Mouse (Mus musculus) spleen, adult 2 months (tissue): ENCODE results near the gene Alkbh7. TPM values are rescaled to one million over a fixed set of nuclear protein-coding genes. Genes with fewer than 3 reads are reported as not detected.

Source experiments
- DNase-seq, 2 experiments: peaks; one replicate each; pipeline versions ENCODE4 v3.0.0 to v3.0.0-alpha.2; 2012 to 2021; ENCODE audit warnings: low spot score in 2 of 2, low read depth in 1 of 2
- H3K27ac ChIP-seq: fragments of 200-500 bp; 2 replicates; pipeline ENCODE4 v1.5.1; 2012; ENCODE audit warnings: low read length, inconsistent platforms; ENCODE audit not compliant: insufficient read depth
- H3K27me3 ChIP-seq: fragments of 200-500 bp; 2 replicates; pipeline ENCODE4 v1.6.1; 2012; ENCODE audit warnings: mild to moderate bottlenecking, moderate library complexity, low read length, inconsistent platforms; ENCODE audit not compliant: control insufficient read depth, insufficient read depth
- H3K36me3 ChIP-seq: fragments of 200-500 bp; 2 replicates; pipeline ENCODE4 v1.6.1; 2012; ENCODE audit warnings: mild to moderate bottlenecking, low read length, inconsistent platforms; ENCODE audit not compliant: control insufficient read depth, insufficient read depth
- H3K4me1 ChIP-seq: fragments of 200-500 bp; 2 replicates; pipeline ENCODE4 v1.6.1; 2011; ENCODE audit warnings: inconsistent platforms; ENCODE audit not compliant: control insufficient read depth, insufficient read depth, insufficient read length
- H3K4me3 ChIP-seq: fragments of 200-500 bp; 2 replicates; pipeline ENCODE4 v1.5.1; 2011; ENCODE audit warnings: mild to moderate bottlenecking, inconsistent platforms; ENCODE audit not compliant: insufficient read depth, insufficient read length; ENCODE audit errors: extremely low read depth
- CTCF ChIP-seq: fragments of 200-500 bp; IDR thresholded peaks from 2 replicates; pipeline ENCODE4 v1.5.1; 2011; ENCODE audit warnings: mild to moderate bottlenecking, inconsistent platforms; ENCODE audit not compliant: insufficient read depth, insufficient read length, insufficient replicate concordance; ENCODE audit errors: extremely low read depth
- POLR2A ChIP-seq: fragments of 200-500 bp; IDR thresholded peaks from 2 replicates; pipeline ENCODE4 v1.6.1; 2011; ENCODE audit warnings: low read depth, low read length, inconsistent platforms
- WGBS: fragments of 180-500 bp; shearing (Covaris S2); methylation state at CpG from one replicate; pipeline ENCODE4 v1.1.7; 2018; 5-methylcytosine and 5-hydroxymethylcytosine counted together
- polyA plus RNA-seq: library from polyadenylated mRNA; depleted of rRNA; stranded (reverse); fragments of >200 nt; gene quantifications from 2 replicates; pipeline ENCODE4 v1.2.3, GENCODE M21; 2012

The Alkbh7 gene
- polyA plus RNA-seq, 1 experiment: 22.3 TPM

- Histone ChIP-seq H3K4me3 (no peak overlapping the region), H3K36me3 (peaks cover 26% of the 10 kb centered on the region), H3K4me1 (peaks cover 6% of the 10 kb centered on the region; the same call in 1 of the 2 replicates), H3K27me3 (no peaks in the 10 kb centered on the region), H3K27ac (no peak overlapping the region)
- 89% methylated on average over 8 of the region's 8 CpGs for WGBS
- DNase-seq: no peak
- no peak for TF ChIP-seq POLR2A
- TF ChIP-seq CTCF: no peak
These were observed 2.1 kb upstream of the Alkbh7 start for GRCm38 (mm10) chr17:56995046-56995445.

GRCm38 (mm10) chr17:56996506-56996905 is 633 bp upstream of the Alkbh7 start:
- Histone ChIP-seq H3K36me3 (peaks cover 26% of the 10 kb centered on the region), H3K4me3 (no peak overlapping the region), H3K4me1 (no peaks in the 10 kb centered on the region; the same call in 1 of the 2 replicates), H3K27ac (no peak overlapping the region), H3K27me3 (no peaks in the 10 kb centered on the region)
- WGBS: 56% methylated on average over 2 of the region's 2 CpGs
- TF ChIP-seq POLR2A (no peak), CTCF (no peak)
- DNase-seq: no peak

- H3K4me3 ChIP-seq: no peak overlapping the region
- H3K27ac ChIP-seq: no peak overlapping the region
- H3K27me3 ChIP-seq: no peaks in the 10 kb centered on the region
- no peak for DNase-seq
- TF ChIP-seq POLR2A (no peak), CTCF (no peak)
- H3K36me3 ChIP-seq: peaks cover 21% of the 10 kb centered on the region
- H3K4me1 ChIP-seq: no peaks in the 10 kb centered on the region; the same call in 1 of the 2 replicates
- WGBS: 95% methylated on average over 9 of the region's 9 CpGs
These were observed 2.3 kb downstream of the Alkbh7 start for GRCm38 (mm10) chr17:56999414-56999813.

- H3K36me3 ChIP-seq: peaks cover 19% of the 10 kb centered on the region
- TF ChIP-seq POLR2A: no peak
- TF ChIP-seq CTCF: no peak
- no peak within 1 kb of the TSS for H3K27ac ChIP-seq
- WGBS: 89% methylated on average over 9 of the region's 9 CpGs
- no peaks in the 10 kb centered on the region for H3K27me3 ChIP-seq
- no peak for DNase-seq
- no peaks in the 10 kb centered on the region; the same call in 1 of the 2 replicates for H3K4me1 ChIP-seq
- H3K4me3 ChIP-seq: no peak within 1 kb of the TSS
These were observed 3.0 kb downstream of the Alkbh7 start, which contains the start of gene Pspn for GRCm38 (mm10) chr17:56999968-57000609. Gene Pspn, minus strand, starts transcription at chr17:57000018.

GRCm38 (mm10) chr17:57001228-57001627 is 4.1 kb downstream of the Alkbh7 start:
- WGBS: 80% methylated on average over 8 of the region's 8 CpGs
- Histone ChIP-seq H3K4me1 (no peaks in the 10 kb centered on the region; the same call in 1 of the 2 replicates), H3K27ac (no peak overlapping the region), H3K27me3 (no peaks in the 10 kb centered on the region), H3K36me3 (peaks cover 14% of the 10 kb centered on the region), H3K4me3 (no peak overlapping the region)
- TF ChIP-seq POLR2A: no peak
- TF ChIP-seq CTCF: no peak
- DNase-seq: no peak

GRCm38 (mm10) chr17:57003994-57004393 is 6.9 kb downstream of the Alkbh7 start:
- 90% methylated on average over 7 of the region's 7 CpGs for WGBS
- H3K27me3 ChIP-seq: no peaks in the 10 kb centered on the region
- H3K36me3 ChIP-seq: peaks cover 23% of the 10 kb centered on the region
- H3K4me3 ChIP-seq: no peak overlapping the region
- no peaks in the 10 kb centered on the region for H3K4me1 ChIP-seq
- H3K27ac ChIP-seq: no peak overlapping the region
- TF ChIP-seq CTCF: no peak
- no peak for TF ChIP-seq POLR2A
- no peak for DNase-seq

- H3K27me3 ChIP-seq: no peaks in the 10 kb centered on the region
- TF ChIP-seq POLR2A: no peak
- TF ChIP-seq CTCF: no peak
- no peak overlapping the region for H3K27ac ChIP-seq
- H3K4me1 ChIP-seq: peaks cover 4% of the 10 kb centered on the region; the same call in 1 of the 2 replicates
- peaks cover 23% of the 10 kb centered on the region for H3K36me3 ChIP-seq
- DNase-seq: no peak
- H3K4me3 ChIP-seq: no peak overlapping the region
- WGBS: 93% methylated on average over 13 of the region's 13 CpGs
These were observed 10.2 kb downstream of the Alkbh7 start for GRCm38 (mm10) chr17:57007137-57007905.
